Mouse (Mus musculus) retina, embryonic 14.5 days (tissue): ENCODE data around the gene Drd1.

Experiments used
- DNase-seq: peaks from one replicate; pipeline ENCODE4 v3.0.0-alpha.2; 2015; ENCODE audit warnings: low spot score

The Drd1 gene

GRCm38 (mm10) chr13:54055448-54055861, at the start of gene Drd1:
Drd1 (minus strand) TSS chr13:54055705.
- peak; percentile 87 for DNase-seq

- DNase-seq: no peak
These were observed 48.4 kb upstream of the Drd1 start for GRCm38 (mm10) chr13:54103866-54104265.

DNA sequence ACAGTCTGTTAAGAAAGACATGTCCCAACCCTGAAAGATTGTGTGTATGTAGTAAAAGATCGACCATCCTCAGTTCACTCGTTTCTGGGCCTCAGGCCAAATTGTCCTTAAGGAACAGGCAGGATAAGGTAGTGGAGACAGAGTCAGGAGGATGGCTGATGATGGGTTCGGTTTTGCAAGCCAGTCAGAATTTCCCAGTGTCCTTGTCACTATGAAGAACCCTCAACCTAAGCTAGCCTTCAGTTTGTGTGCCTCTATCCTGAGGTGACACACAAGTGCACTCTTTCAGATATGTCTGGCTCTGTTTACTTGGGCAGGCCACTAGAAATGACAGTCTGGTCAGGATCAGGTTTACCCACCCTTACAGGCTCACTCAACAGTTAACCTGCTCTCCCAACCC, 47.8 kb upstream of the Drd1 start:
- no peak for DNase-seq

DNA sequence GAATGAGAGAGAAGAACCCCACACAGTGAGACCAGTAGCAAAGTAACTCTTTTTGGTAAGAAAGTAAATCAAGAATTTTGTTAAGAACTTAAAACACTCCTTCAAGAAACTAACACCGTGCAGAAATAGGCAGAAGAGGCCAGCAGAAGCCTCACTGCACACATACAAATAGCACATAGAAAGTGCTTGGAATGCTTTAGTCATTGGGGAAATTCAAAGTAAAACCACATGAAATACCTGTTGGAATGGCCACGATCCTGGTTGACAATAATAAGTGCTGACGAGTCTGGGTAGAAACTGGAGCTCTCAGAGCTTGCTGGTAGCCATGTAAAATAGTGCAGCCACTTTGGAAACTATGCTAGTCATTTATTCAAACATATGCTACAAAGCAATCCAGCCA, 46.6 kb upstream of the Drd1 start:
- DNase-seq: no peak

- no peak for DNase-seq
These were observed 45.7 kb upstream of the Drd1 start for GRCm38 (mm10) chr13:54101031-54101820.

GRCm38 (mm10) chr13:54097797-54098196, 42.3 kb upstream of the Drd1 start:
- no peak for DNase-seq

DNA sequence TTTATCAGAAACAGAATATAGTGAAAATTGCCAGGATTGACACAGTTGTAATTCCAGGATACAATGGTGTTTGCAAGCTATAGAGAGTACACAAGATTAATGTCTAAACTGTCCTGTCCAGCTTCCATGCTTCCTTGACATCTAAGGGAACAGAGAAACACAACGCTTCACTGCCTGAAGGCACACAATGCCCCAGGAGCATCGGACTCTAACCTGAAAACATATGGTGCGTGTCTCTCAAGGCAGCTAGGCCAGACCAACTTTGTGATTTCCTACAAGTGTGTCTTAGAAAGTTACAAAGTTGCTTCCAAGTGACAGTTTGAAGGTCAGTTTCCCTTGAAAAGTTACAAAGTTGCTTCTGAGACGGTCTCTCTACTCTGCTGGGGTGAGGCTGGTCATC, 41.7 kb upstream of the Drd1 start:
- no peak for DNase-seq

- no peak for DNase-seq
These were observed 40.2 kb upstream of the Drd1 start for GRCm38 (mm10) chr13:54095721-54096120.

GRCm38 (mm10) chr13:54094963-54095362, 39.5 kb upstream of the Drd1 start:
- DNase-seq: no peak

DNA sequence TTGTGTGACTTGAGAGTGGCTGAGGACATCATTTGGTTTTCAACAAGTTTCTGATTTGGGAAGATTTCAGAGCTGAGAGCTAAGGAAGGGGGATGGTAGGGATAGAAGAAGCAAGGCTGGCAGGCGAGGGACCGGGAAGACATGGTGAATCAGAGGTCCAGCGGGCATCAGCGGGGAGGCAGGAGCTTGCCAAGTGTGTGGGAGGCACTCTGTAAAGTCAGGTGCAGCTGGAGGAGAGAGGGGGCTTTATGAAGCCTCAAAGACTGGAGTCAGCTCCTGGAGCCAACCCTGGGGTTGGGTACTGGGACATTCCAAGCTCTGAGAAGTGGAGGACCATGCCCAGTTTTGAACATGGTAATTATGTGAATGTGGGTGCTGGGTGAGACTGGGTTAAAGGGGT, 38.8 kb upstream of the Drd1 start:
- DNase-seq: no peak

DNA sequence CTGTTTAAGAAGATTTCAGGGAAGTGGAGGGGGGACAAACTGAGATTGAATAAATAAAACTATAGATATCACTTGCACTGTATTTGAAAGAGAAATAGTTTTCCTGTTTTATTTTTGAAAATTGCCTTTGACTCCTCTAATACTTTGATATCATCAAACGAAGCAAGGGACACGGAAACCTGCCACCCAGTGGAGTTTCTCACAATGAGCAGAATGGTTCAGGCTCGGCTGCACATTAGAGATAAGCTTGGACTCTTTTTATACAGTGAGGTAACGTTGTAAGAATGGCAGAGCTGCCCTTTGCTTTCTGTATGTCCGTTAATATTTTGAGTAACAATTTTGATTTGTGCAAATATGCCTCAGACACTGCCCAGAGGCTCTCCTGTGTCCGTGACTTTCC, 36.2 kb upstream of the Drd1 start:
- DNase-seq: no peak

DNA sequence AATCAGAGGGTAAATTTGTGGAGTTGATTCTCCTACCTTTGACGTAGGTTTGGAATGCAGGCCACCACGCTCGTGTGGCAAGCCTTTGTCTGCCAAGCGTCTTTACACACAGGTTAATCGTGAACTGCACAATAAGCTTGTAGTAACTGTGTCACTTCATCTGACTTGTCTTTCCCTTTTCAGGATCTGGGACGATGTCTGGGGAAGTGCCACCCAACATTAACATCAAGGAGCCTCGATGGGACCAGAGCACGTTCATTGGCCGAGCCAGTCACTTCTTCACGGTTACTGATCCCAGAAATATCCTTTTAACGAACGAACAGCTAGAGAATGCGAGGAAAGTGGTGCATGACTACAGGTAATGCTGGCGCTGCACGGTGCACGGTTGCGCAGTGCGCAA, 29.8 kb upstream of the Drd1 start:
- peak; percentile 60 for DNase-seq

GRCm38 (mm10) chr13:54084826-54085225, 29.3 kb upstream of the Drd1 start:
- DNase-seq: no peak

DNA sequence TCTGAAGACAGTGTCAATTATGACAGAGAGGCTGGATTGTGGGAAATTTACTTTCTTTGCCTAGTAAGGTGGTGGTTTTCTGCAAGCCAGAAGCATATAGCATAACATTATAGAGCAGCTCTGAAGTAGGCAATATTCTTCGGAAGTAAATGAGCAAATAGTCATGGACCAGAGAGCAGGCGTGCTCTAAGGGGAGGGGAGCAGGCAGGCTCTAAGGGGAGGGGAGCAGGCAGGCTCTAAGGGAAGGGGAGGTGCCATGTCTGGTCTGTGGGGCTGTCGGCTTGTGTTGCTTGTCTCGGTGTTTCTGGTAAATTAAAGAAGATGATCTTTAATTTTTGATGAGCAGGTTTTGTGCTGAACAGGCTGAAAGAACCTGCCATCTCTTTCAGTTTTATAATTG, 28.7 kb upstream of the Drd1 start:
- DNase-seq: peak; percentile 49

DNA sequence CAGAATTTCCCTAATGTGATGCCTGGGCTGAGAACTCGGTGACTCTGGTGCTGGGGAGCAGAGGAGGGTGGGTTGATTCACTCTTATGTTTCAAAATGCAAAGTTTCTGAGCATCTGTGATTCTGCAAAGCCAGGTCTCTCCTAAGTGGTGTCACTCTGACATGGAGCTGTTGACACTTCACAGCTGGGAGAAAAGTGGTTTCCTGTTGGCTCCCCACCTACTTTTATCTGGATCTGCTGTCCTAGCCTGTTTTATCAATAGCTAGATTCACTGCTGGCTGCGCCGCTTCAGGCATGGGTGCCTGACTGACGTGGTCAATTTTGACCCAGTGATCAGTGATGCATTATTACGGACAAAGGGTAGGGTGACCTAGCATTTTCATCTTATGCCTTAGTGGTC, 27.4 kb upstream of the Drd1 start:
- no peak for DNase-seq

GRCm38 (mm10) chr13:54080785-54081184, 25.3 kb upstream of the Drd1 start:
- DNase-seq: no peak

GRCm38 (mm10) chr13:54079782-54080759, 24.6 kb upstream of the Drd1 start:
- no peak for DNase-seq

- DNase-seq: no peak
These were observed 22.1 kb upstream of the Drd1 start for GRCm38 (mm10) chr13:54077470-54078174.

DNA sequence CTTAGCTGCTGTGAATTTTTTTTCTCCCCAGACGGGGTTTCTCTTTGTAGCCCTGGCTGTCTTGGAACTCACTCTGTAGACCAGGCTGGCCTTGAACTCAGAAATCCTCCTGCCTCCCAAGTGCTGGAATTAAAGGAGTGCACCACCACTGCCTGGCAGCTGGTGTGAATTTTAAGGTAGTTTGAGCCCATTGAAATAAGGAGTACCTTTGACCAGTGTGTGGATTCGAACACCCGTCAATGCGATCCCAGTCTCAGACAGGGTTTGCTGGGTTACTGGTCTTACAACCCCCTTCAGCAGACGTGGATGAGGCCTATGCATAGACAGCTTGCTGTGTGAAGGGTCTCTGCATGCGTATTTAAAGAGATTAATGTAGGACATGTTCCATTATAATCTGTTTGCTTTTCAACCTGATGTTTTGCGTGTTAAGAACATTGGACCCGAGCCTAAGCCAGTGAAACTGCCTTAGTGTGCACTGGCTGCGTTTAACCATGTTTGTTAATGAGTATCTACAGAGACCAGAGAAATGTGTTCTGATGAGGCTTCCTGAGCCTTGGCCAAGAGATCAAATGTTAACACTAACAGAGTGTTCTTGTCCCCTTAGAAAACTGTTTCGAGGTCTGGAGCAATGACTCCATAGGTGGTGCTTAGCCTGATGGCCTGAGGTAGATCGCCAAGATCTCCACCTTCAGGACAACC, 21.4 kb upstream of the Drd1 start:
- no peak for DNase-seq

GRCm38 (mm10) chr13:54076051-54076450, 20.5 kb upstream of the Drd1 start:
- DNase-seq: no peak

DNA sequence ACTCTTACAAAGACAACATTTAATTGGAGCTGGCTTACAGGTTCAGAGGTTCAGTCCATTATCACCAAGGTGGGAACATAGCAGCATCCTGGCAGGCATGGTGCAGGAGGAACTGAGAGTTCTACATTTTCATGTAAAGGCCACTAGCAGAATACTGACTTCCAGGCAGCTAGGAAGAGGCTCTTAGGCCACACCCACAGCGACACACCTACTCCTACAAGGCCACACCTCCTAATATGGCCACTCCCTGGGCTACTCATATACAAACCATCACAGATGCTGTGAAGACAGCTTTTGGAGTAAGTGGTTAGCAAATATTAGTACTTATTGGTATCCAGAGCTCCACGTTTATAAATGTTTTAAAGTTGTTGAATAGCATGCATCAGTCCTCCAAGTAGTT, 19.9 kb upstream of the Drd1 start:
- no peak for DNase-seq

DNA sequence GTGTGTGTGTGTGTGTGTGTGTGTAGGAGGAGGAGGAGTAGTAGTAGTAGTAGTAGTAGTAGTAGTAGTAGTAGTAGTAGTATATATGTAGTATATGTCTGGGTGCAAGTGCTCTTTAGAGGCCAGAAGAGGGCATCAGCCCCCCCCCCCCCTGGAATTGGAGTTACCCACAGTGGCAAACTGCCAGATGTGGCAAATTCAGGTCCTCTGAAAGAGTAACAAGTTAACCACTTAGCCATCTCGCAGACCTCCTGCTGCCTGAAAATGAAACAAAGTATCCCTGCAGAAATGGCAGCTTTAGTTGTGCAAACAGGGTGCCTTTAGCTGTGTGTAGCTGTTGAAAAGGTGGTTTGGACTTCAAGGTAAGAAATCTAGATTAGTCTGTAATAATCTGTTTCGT, 18.0 kb upstream of the Drd1 start:
- no peak for DNase-seq
